Comparison of ENCODE assay signal across 17 mouse cellular contexts in the genomic region with DNA sequence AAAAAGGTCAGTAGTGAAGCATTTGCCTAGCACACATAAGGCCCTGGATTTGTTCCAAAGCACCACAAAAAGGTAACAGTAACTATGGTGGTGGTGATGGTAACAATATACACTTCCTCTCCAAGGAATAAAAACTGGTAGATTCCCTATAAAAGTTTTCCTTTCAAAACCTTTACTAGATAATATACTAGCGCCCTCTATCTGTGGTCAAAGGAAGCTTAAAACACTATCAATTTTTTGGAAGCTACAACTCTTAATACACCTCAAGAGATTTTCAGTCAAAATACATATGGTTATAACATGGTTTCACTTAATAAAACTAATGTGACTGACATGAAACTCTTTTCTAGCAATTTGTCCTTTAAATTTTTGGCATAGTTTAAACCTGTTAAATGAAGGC.
A peak's percentile ranks its signal among the peaks of the same experiment; 100 is the strongest.
DNase-seq lines count a peak whose midpoint lies in the region; ATAC-seq and TF ChIP-seq lines count a peak whose summit lies in the region.
"Had no signal": no experiment of that assay in that cellular context is flagged by ENCODE, and none has a peak within 500 bp of the region (broad histone marks: within the 10 kb centered on the region; RNA-seq: fewer than 3 reads in every experiment).

No protein-coding gene starts in this region.

- no peaks in the 10 kb centered on the region for H3K27me3 ChIP-seq in liver, postnatal 0 days (ENCODE audit: insufficient read depth, low read length)
- H3K27me3 ChIP-seq in CH12.LX (replicated peaks): no peaks in the 10 kb centered on the region
- H3K27me3 ChIP-seq: liver, embryonic 15.5 days; neural tube, embryonic 13.5 days had no signal

- peak; percentile 58 for TF ChIP-seq CTCF in gastrocnemius, adult 2 months (IDR thresholded peaks at IDR 0.05)
- TF ChIP-seq CTCF in liver, postnatal 0 days (IDR thresholded peaks at IDR 0.05; ENCODE audit: low read depth): peak; percentile 35
- TF ChIP-seq CTCF in CH12.LX (conservative IDR thresholded peaks at IDR 0.05 in 1 of 2, IDR thresholded peaks at IDR 0.05 in 1 of 2; ENCODE audit: low read depth in 2 of 2, low read length in 2 of 2): peak; percentile 6 to 43; a peak in 2 of 4 replicates

- ATAC-seq in liver, postnatal 0 days: no peak
- ATAC-seq: CD4-positive, CD25-positive, alpha-beta regulatory T cell, adult 4 months; forebrain, embryonic 16.5 days had no signal

- no peaks in the 10 kb centered on the region for H3K4me1 ChIP-seq in liver, postnatal 0 days (ENCODE audit: insufficient read depth)
- no peaks in the 10 kb centered on the region for H3K4me1 ChIP-seq in CH12.LX (ENCODE audit: control insufficient read depth in 1 of 2, insufficient read depth in 2 of 2)
- H3K4me1 ChIP-seq: liver, embryonic 15.5 days; neural tube, embryonic 13.5 days had no signal

- TF ChIP-seq POLR2A in CH12.LX (IDR thresholded peaks at IDR 0.05; ENCODE audit: low read depth, low read length): no peak

- no peak for DNase-seq in gastrocnemius, adult 2 months
- no peak for DNase-seq in gastrocnemius, postnatal 10 days
- no peak for DNase-seq in liver, postnatal 0 days
- DNase-seq in liver (no peak), CH12.LX (ENCODE audit: extremely low read depth) (no peak)
- DNase-seq in induced T-regulatory cell, adult 2 months (ENCODE audit: low read depth): peak; percentile 17
- DNase-seq in layer of hippocampus, adult 9-11 months: no peak
- no peak for DNase-seq in layer of hippocampus, adult 11-12 months (ENCODE audit: low spot score)
- DNase-seq: cerebellum, postnatal 36 days; heart, postnatal 36 days; kidney, postnatal 10 days; left cerebral cortex, postnatal 4 days had no signal

- WGBS in liver, postnatal 0 days (ENCODE audit: insufficient replicate concordance): 28% methylated on average over 1 of the region's 1 CpGs

- H3K36me3 ChIP-seq in liver, postnatal 0 days (replicated peaks; ENCODE audit: insufficient read depth, low read length): peaks cover 6% of the 10 kb centered on the region
- peaks cover 20 to 57% of the 10 kb centered on the region in 2 experiments for H3K36me3 ChIP-seq in CH12.LX (replicated peaks in 1 of 2; ENCODE audit: control insufficient read depth in 1 of 2, insufficient read depth in 1 of 2, low read length in 1 of 2)

- dilution Hi-C loops in CH12.LX (cut with MboI; ENCODE audit: extremely low pct_ligation_motif_present, extremely low pct_unique_long_range_greater_than_20kb, low sequenced_read_pairs): no loop called here

- H3K4me3 ChIP-seq in gastrocnemius, adult 2 months: no peak overlapping the region
- no peak overlapping the region for H3K4me3 ChIP-seq in liver, postnatal 0 days (ENCODE audit: low read depth, low read length)
- H3K4me3 ChIP-seq in CH12.LX (replicated peaks in 1 of 3; ENCODE audit: low read depth in 2 of 3, low read length in 2 of 3, poor library complexity in 1 of 3): no peak overlapping the region
- H3K4me3 ChIP-seq: liver, embryonic 15.5 days; neural tube, embryonic 13.5 days had no signal

- peak; percentile 21; the same call in 1 of the 2 replicates for TF ChIP-seq RAD21 in CH12.LX (IDR thresholded peaks at IDR 0.05; ENCODE audit: low read depth, low read length)

- H3K9ac ChIP-seq in liver, postnatal 0 days (replicated peaks): no peak overlapping the region
- no peak overlapping the region for H3K9ac ChIP-seq in CH12.LX (ENCODE audit: insufficient read depth, low read depth)
- H3K9ac ChIP-seq: liver, embryonic 15.5 days; neural tube, embryonic 13.5 days had no signal

- no peaks in the 10 kb centered on the region for H3K79me2 ChIP-seq in CH12.LX (replicated peaks; ENCODE audit: control insufficient read depth, extremely low read depth, insufficient read depth, poor library complexity, severe bottlenecking)

- no peak for TF ChIP-seq EP300 in liver, postnatal 0 days (IDR thresholded peaks at IDR 0.05; ENCODE audit: low read depth)
- TF ChIP-seq EP300 in CH12.LX (IDR thresholded peaks at IDR 0.05; ENCODE audit: low read length): no peak

- in situ Hi-C loops in CH12.LX (cut with MboI; ENCODE audit: low pct_ligation_motif_present, low pct_unique_long_range_greater_than_20kb, low sequenced_read_pairs): no loop called here

- H3K9me3 ChIP-seq in liver, postnatal 0 days (ENCODE audit: low read length): no peaks in the 10 kb centered on the region
- no peaks in the 10 kb centered on the region for H3K9me3 ChIP-seq in CH12.LX (replicated peaks; ENCODE audit: low read length)
- H3K9me3 ChIP-seq: liver, embryonic 15.5 days; neural tube, embryonic 13.5 days had no signal

- no peak overlapping the region for H3K4me2 ChIP-seq in liver, postnatal 0 days (ENCODE audit: low read depth, low read length)
- no peak overlapping the region for H3K4me2 ChIP-seq in CH12.LX (ENCODE audit: insufficient read depth, low read depth, poor library complexity, severe bottlenecking)
- H3K4me2 ChIP-seq: liver, embryonic 15.5 days; neural tube, embryonic 13.5 days had no signal

- intact Hi-C loops in gastrocnemius, adult 2 months (cut with DNase I): no loop called here

- no peak overlapping the region for H3K27ac ChIP-seq in gastrocnemius, adult 2 months
- no peak overlapping the region for H3K27ac ChIP-seq in liver, postnatal 0 days (ENCODE audit: low read depth)
- no peak overlapping the region for H3K27ac ChIP-seq in CH12.LX (ENCODE audit: insufficient read depth, low read depth)
- H3K27ac ChIP-seq: liver, embryonic 15.5 days; macrophage; neural tube, embryonic 13.5 days had no signal

TF ChIP-seq in CH12.LX, 34 proteins besides CTCF, POLR2A, EP300 and RAD21:
- TF ChIP-seq USF1 (IDR thresholded peaks at IDR 0.05; ENCODE audit: low read depth, low read length): no peak
- TF ChIP-seq POLR2AphosphoS2 (IDR thresholded peaks at IDR 0.05; ENCODE audit: low read depth, low read length): no peak
- TF ChIP-seq CHD1 (IDR thresholded peaks at IDR 0.05; ENCODE audit: low read depth, low read length): no peak
- TF ChIP-seq ETS1 (conservative IDR thresholded peaks at IDR 0.05; ENCODE audit: low read depth, low read length): no peak
- no peak for TF ChIP-seq MAFK (IDR thresholded peaks at IDR 0.05; ENCODE audit: insufficient replicate concordance, low read length)
- no peak for TF ChIP-seq GABPA (IDR thresholded peaks at IDR 0.05; ENCODE audit: insufficient replicate concordance, low read depth, low read length)
- no peak for TF ChIP-seq CHD2 (IDR thresholded peaks at IDR 0.05; ENCODE audit: low read length)
- no peak for TF ChIP-seq NELFE (IDR thresholded peaks at IDR 0.05; ENCODE audit: low read depth, low read length)
- no peak for TF ChIP-seq PAX5 (IDR thresholded peaks at IDR 0.05; ENCODE audit: low read length)
- no peak for TF ChIP-seq ELF1 (IDR thresholded peaks at IDR 0.05; ENCODE audit: low read depth, low read length)
- TF ChIP-seq USF2 (conservative IDR thresholded peaks at IDR 0.05; ENCODE audit: low read depth, low read length): no peak
- no peak for TF ChIP-seq MAZ (IDR thresholded peaks at IDR 0.05; ENCODE audit: low read depth, low read length)
- TF ChIP-seq MAX (IDR thresholded peaks at IDR 0.05; ENCODE audit: low read length): no peak
- no peak for TF ChIP-seq BHLHE40 (IDR thresholded peaks at IDR 0.05; ENCODE audit: low read depth, low read length)
- no peak for TF ChIP-seq MEF2A (IDR thresholded peaks at IDR 0.05; ENCODE audit: borderline replicate concordance, low read depth, low read length)
- no peak for TF ChIP-seq MXI1 (IDR thresholded peaks at IDR 0.05; ENCODE audit: low read depth, low read length)
- TF ChIP-seq RCOR1 (conservative IDR thresholded peaks at IDR 0.05; ENCODE audit: low read depth, low read length): no peak
- TF ChIP-seq KAT2A (IDR thresholded peaks at IDR 0.05; ENCODE audit: insufficient replicate concordance, low read length): no peak
- no peak for TF ChIP-seq HCFC1 (IDR thresholded peaks at IDR 0.05; ENCODE audit: low read depth, low read length)
